Mouse (Mus musculus) small intestine, adult 2 months (tissue): Measurements from ENCODE around the gene Crb2. TPM values are rescaled to one million over a fixed set of nuclear protein-coding genes. Genes with fewer than 3 reads are reported as not detected.

Experiments used
- H3K27ac ChIP-seq: fragments of 200-500 bp; 2 replicates; pipeline ENCODE4 v1.5.1; 2012; ENCODE audit warnings: low read depth, low read length, control low read depth, inconsistent platforms; ENCODE audit not compliant: insufficient read depth
- H3K27me3 ChIP-seq: fragments of 200-500 bp; 2 replicates; pipeline ENCODE4 v1.6.1; 2012; ENCODE audit warnings: mild to moderate bottlenecking, moderate library complexity, low read length, inconsistent platforms; ENCODE audit not compliant: control insufficient read depth, insufficient read depth
- H3K36me3 ChIP-seq: fragments of 200-500 bp; 2 replicates; pipeline ENCODE4 v1.6.1; 2012; ENCODE audit warnings: mild to moderate bottlenecking, low read length, control low read depth, inconsistent platforms; ENCODE audit not compliant: control insufficient read depth, insufficient read depth
- H3K4me1 ChIP-seq: fragments of 200-500 bp; 2 replicates; pipeline ENCODE4 v1.6.1; 2012; ENCODE audit warnings: low read length, inconsistent platforms, mixed read lengths; ENCODE audit not compliant: control insufficient read depth, insufficient read depth, insufficient read length
- H3K4me3 ChIP-seq: fragments of 200-500 bp; 2 replicates; pipeline ENCODE4 v1.5.1; 2012; ENCODE audit warnings: low read depth, mild to moderate bottlenecking, control low read depth, inconsistent platforms, low read length, moderate library complexity
- CTCF ChIP-seq: fragments of 200-500 bp; IDR thresholded peaks from 2 replicates; pipeline ENCODE4 v1.5.1; 2012; ENCODE audit warnings: low read depth, mild to moderate bottlenecking, control low read depth, inconsistent platforms, low read length, moderate library complexity, mixed read lengths; ENCODE audit not compliant: insufficient replicate concordance, insufficient read length; ENCODE audit errors: extremely low read depth
- POLR2A ChIP-seq: fragments of 200-500 bp; IDR thresholded peaks from 2 replicates; pipeline ENCODE4 v1.6.1; 2012; ENCODE audit warnings: low read depth, mild to moderate bottlenecking, control low read depth, inconsistent platforms, low read length, moderate library complexity
- WGBS: fragments of 180-500 bp; shearing (Covaris S2); methylation state at CpG from one replicate; pipeline ENCODE4 v1.1.7; 2018; 5-methylcytosine and 5-hydroxymethylcytosine counted together
- polyA plus RNA-seq: library from polyadenylated mRNA; depleted of rRNA; stranded (reverse); fragments of >200 nt; gene quantifications from 2 replicates; pipeline ENCODE4 v1.2.3, GENCODE M21; 2012

The Crb2 gene
- polyA plus RNA-seq, 1 experiment = 0.14 TPM

DNA sequence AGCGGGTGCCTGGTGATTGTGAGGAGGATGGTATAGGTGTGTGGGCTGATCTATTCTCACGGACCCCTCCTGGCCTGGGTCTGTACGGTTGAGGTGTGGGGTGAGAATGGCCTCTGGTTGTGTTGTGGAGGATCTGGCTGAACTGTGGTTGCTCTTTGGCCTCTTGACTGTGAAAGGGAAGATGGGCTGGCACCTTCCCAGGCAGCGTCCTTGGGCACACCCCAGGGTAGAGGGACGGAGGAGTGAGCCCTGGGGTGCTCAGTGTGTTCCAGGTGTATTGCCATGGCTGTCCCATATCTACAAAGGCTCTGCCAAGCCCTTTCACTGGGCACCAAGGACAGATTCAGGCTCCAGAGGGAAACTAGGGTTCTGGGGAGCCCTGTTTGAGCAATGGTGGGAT, 13.0 kb downstream of the Crb2 start:
- TF ChIP-seq POLR2A (no peak), CTCF (no peak)
- H3K27me3 ChIP-seq = peaks cover 10% of the 10 kb centered on the region; the same call in 1 of the 2 replicates
- no peak overlapping the region for H3K4me3 ChIP-seq
- peaks cover 11% of the 10 kb centered on the region for H3K4me1 ChIP-seq
- H3K36me3 ChIP-seq = no peaks in the 10 kb centered on the region
- no peak overlapping the region for H3K27ac ChIP-seq
- WGBS = 47% methylated on average over 5 of the region's 5 CpGs

DNA sequence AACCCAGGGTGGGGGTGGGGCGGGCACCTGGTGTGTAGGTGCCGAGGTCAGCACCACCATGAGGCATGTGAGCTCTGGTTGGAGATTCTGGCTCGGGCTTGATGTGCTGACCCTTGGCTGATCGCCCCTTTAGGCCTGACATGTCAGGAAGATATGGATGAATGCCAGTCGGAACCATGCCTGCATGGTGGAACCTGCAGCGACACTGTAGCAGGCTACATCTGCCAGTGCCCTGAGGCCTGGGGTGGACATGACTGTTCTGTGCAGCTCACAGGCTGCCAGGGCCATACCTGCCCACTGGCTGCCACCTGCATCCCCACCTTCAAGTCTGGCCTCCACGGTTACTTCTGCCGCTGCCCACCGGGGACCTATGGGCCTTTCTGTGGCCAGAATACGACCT, 13.9 kb downstream of the Crb2 start:
- H3K4me3 ChIP-seq = no peak overlapping the region
- peaks cover 11% of the 10 kb centered on the region for H3K4me1 ChIP-seq
- no peak overlapping the region for H3K27ac ChIP-seq
- 84% methylated on average over 10 of the region's 10 CpGs for WGBS
- peaks cover 10% of the 10 kb centered on the region; the same call in 1 of the 2 replicates for H3K27me3 ChIP-seq
- H3K36me3 ChIP-seq = no peaks in the 10 kb centered on the region
- TF ChIP-seq CTCF (no peak), POLR2A (no peak)

DNA sequence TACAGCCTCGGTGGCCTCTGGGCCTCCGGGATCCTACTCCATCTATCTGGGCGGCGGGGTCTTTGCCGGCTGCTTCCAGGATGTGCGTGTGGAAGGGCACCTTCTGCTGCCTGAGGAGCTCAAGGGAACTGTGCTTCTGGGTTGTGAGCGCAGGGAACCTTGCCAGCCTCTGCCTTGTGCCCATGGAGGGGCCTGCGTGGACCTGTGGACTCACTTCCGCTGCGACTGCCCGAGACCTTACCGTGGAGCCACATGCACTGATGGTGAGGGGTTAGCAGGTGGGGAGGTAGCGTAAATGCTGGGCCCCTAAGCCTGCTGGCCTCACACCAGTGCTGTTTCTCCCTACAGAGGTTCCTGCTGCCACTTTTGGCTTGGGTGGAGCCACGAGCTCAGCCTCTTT, 14.7 kb downstream of the Crb2 start:
- H3K4me1 ChIP-seq = peaks cover 11% of the 10 kb centered on the region
- H3K27me3 ChIP-seq = peaks cover 10% of the 10 kb centered on the region; the same call in 1 of the 2 replicates
- no peak overlapping the region for H3K4me3 ChIP-seq
- H3K36me3 ChIP-seq = no peaks in the 10 kb centered on the region
- WGBS = 93% methylated on average over 14 of the region's 14 CpGs
- H3K27ac ChIP-seq = no peak overlapping the region
- TF ChIP-seq CTCF = no peak
- TF ChIP-seq POLR2A = no peak

DNA sequence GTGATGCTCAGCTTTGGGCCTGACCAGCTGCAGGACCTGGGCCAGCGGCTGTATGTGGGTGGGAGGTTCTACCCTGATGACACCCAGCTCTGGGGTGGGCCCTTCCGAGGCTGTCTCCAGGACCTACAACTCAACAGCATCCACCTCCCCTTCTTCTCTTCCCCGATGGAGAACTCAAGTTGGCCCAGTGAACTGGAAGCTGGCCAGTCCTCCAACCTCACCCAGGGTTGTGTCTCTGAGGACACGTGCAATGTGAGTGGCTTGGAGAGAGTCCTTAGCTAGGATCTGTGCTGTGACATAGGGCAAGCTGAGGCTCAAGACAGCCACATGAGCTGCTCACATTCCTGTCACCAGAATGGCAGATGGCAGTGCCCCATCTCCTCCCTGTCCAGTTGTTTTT, 15.3 kb downstream of the Crb2 start:
- 87% methylated on average over 4 of the region's 4 CpGs for WGBS
- TF ChIP-seq CTCF = no peak
- no peak for TF ChIP-seq POLR2A
- no peak overlapping the region for H3K27ac ChIP-seq

DNA sequence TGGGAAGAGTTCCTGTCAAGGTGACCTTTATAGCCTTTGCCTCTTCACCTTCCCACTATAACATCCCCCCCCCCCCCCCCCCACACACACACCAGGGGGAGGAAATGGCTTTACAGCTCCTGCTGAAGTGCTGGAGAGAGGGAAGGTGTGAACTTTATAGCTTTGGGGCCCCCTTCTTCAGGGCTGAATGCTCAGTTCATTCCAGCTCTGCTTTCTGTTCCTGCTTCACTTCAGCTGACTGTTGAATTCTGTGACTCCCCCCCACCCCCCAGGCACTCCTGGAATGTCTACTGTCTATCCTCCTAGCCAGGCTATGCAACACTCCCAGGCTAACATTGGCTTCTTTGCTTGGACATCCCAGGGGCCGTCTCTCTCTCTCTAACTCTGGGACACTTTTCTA, 20.0 kb downstream of the Crb2 start:
- TF ChIP-seq POLR2A (no peak), CTCF (no peak)
- Histone ChIP-seq H3K36me3 (no peaks in the 10 kb centered on the region; the same call in 1 of the 2 replicates), H3K27ac (no peak overlapping the region), H3K27me3 (peaks cover 10% of the 10 kb centered on the region; the same call in 1 of the 2 replicates), H3K4me1 (no peaks in the 10 kb centered on the region), H3K4me3 (no peak overlapping the region)
- 52% methylated on average over 1 of the region's 1 CpGs for WGBS

More for the DNA sequence above, 15.3 kb downstream of the Crb2 start:
- H3K27me3 ChIP-seq = peaks cover 10% of the 10 kb centered on the region; the same call in 1 of the 2 replicates
- no peak overlapping the region for H3K4me3 ChIP-seq
- H3K36me3 ChIP-seq = no peaks in the 10 kb centered on the region
- peaks cover 11% of the 10 kb centered on the region for H3K4me1 ChIP-seq

DNA sequence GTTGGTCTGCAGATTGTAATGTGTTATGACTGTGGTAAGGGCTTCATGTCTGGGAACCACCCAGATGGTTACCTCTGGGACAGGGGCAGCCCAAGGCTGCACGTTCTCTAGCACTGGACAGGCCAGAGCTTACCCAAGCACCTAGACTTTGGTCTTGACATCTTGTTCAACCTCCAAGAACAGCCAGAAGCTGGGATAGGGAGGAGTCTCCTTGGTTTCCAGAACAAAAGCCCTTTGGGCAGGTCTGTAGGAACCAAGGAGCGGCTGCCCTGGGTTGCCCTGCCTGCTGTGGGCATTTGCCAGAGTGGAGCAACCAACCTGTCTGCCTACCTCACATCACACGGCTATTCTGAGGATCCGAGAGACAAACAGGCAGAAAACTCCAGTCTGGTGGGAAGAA, 21.0 kb downstream of the Crb2 start:
- Histone ChIP-seq H3K4me3 (no peak overlapping the region), H3K27ac (no peak overlapping the region), H3K4me1 (no peaks in the 10 kb centered on the region), H3K36me3 (no peaks in the 10 kb centered on the region; the same call in 1 of the 2 replicates), H3K27me3 (peaks cover 10% of the 10 kb centered on the region; the same call in 1 of the 2 replicates)
- no peak for TF ChIP-seq CTCF
- TF ChIP-seq POLR2A = no peak
- WGBS = 82% methylated on average over 4 of the region's 4 CpGs

DNA sequence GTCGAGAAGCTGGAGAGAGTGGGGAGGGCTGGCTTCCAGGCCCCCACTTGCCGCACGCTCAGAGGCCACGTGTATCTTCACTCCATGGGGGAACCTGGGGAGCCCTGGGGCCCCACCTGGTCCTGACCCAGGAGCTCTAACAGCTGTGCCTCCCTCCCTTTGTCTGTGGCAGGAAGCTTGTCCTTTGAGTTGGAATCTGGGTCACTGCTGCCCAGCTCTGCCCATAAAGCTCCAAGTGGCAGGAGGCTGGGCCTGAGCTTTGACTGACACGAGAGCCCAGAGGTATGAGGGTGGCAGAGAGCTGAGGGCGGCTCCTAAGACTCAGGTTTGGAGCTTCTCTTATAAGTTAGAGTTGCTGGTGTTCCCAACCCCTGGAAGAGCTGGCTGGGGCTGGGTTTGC, 23.1 kb downstream of the Crb2 start:
- Histone ChIP-seq H3K4me3 (no peak overlapping the region), H3K36me3 (no peaks in the 10 kb centered on the region; the same call in 1 of the 2 replicates), H3K27me3 (no peaks in the 10 kb centered on the region), H3K27ac (no peak overlapping the region), H3K4me1 (no peaks in the 10 kb centered on the region)
- WGBS = 82% methylated on average over 6 of the region's 6 CpGs
- no peak for TF ChIP-seq POLR2A
- TF ChIP-seq CTCF = no peak
